Mouse (Mus musculus) T-helper 2 cell (primary cell): Measurements from ENCODE around the gene Hyal3.

ENCODE experiments used
- in situ Hi-C: fragments of 300-600 bp; cut with MboI, MseI; formaldehyde crosslinking; loops from one replicate; pipeline ENCODE4 v1.15.1; 2025; ENCODE audit warnings: high pct_unique_total_duplicates

Hyal3 gene

DNA sequence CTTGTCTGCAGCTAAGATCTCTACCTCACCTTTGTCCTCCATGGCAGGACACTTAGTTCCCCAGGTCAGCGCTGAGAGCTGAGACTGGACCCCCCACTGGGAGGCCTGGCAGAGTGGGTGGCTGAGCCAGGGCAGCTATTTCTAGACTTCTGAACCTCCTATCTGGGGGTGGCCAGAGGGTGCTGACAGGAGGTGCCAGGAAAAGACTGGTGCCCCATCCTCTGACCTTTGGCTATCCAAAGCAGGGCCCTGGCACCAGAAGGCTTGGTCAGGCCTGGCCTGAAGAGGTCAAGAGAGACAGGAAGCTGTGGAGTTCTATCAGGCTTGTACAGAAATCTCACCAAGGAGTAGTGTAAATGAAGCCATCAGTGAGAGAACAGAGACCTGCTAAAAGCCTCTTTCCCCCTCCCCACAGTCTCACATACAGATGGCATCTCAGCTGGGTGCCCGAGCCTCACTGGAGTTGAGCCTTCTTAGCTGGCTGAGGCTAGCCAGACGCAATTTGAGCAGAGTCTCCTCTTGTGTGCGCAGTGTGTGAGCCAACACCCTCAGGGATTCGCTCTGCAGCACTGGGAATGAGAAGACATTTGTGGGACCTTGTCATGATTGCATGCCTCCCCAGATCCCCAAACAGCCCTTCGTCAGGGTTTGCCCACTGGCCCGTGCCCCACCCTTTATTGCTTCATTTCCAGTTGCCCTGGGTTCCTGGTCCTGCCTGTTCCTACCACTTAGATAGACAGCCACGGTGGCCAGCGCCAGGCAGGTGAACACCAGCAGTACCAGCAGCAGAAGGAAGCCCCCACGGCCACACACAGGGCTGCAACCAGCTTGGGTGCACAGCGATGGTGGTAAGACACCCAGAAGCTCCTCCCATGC lies 12.7 kb downstream of the Hyal3 start:
- in situ Hi-C loops, result no loop called here

DNA sequence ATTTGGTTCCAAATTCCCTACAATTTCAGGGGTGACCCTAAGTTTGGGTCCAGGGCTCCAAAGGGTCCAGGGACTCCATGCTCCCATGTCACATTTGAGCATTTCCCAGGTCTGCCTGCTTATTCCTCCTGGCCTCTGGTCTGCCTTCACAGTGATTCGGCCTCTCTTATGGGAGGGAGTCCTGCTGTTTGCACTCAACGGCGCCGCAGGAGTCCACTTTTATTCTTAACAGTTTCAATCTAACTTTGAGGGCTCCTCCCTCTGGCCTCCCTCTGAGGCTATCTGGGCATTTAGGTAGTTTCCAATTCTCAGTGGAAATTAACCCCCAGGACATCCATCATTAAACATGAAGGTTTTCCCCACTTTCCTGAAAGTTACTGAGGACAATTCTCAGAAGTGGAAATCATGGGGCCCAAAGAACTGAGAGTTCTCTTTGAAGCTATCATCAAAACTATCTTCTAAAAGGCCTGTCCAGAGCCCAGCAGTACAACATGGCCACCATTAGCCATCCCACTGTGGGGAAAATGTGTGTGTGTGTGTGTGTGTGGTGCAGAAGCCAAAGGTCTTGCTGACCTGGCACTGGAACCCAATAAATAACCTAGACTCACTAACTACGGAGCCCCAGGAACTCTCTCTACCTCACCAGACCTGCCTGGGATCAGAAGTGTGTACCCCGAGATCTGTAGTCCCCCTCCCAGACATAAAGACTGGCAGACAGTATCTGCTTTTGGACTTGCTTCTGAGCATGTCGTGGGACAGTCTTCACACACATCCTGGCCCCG lies 13.9 kb downstream of the Hyal3 start:
- in situ Hi-C loops, result no loop called here

DNA sequence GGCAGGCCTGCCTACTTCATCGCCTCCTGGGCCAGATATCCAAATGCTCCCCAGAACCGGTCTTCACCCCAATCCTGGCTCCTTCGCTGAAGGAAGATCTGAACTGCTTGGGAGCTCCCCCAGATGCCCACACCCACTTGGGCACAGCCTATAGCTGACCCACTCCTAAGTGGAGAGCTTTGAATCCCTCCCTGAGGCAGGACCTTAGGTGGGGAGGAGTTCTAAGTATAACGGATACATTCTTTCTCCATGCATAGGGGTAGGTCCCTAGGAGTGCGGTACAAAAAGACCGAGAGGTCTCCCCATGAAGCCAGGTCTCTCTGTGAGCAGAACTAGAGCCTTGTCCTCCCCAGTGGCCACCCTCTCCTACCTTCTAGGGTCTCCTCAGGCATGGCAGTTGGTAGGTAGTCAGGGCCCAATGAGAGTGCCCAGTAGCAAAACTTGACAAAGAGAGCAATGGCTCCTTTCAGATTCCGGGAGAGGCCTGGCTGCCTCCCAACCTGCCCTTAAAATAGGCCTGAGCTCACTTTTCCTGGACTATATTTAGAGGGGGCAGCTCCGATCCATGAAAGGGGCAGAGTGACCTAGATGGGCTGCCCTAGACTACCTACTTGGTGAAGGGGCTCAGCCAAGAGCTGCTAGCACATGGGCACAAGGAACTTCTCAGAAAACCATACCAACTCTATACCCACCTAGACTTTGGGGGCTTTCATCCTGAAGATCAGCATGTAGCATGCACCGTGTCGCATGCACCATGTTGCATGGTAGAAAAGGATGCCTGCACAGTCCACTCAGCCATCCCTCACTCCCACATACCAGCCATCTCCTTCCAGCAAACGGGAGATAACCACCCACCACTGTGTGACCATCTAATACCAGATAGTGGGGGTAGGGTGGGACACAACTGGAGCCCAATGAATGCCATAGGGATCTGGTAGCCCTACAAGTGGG lies 16.3 kb downstream of the Hyal3 start:
- in situ Hi-C loops, result no loop called here

DNA sequence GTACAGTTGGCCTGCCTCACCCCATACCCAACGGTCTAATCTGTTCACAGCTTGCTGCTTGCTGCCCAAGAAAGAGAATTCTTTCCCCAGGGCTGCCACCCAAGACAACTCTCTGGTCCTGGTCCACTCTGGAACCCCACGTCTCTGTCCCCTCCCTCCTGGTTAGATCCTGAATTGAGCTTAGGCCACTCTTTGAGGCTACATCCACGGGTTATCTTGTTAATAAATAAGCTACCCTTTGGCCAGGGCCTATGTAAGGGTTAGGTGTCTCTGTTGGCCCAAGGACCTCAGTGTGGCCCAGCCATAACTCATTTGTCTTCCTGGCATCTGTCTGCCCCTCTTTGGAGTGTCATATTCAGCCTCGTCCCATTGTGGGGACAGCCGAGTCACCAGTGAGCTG lies 17.8 kb downstream of the Hyal3 start:
- in situ Hi-C loops, result no loop called here

DNA sequence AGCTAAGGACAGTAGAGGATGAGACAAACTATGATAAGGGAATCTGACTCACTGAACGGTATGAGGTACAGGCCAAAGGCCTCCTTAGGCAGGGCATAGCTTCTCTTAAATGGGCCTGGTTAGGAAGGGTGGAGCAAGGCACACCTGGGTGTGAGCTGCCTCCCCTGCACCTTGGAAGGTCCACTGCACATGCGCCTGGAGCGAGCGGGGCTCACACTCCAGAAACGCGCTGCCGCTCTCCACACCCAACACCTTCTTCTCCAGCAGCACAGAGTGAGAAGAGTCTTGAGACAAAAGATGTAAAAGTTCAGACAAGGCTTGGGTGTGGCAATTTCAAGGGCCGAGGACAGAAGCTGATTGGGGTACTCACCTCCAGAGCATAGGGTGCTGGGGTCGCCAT lies 18.8 kb downstream of the Hyal3 start:
- in situ Hi-C loops, result no loop called here

DNA sequence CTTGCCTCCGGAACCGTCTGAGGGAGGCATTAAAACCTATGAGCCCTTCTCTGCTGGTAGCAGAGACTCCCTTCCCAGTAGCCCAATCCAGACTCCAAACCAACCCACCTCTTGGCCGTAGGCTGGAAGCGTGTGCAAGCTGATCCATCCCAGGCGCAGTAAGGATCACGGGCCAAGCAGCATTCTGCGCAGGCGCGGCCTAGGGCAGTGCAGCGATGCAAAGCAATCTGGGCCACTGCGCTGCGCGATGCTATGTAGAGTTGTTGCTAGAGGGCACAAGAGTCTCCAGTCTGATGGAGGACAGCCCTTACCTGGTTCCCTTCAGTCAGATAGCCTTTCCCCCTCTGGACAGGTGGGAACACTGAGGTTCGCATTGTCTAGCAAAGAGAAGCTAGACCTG lies 19.2 kb downstream of the Hyal3 start:
- in situ Hi-C loops, result no loop called here

DNA sequence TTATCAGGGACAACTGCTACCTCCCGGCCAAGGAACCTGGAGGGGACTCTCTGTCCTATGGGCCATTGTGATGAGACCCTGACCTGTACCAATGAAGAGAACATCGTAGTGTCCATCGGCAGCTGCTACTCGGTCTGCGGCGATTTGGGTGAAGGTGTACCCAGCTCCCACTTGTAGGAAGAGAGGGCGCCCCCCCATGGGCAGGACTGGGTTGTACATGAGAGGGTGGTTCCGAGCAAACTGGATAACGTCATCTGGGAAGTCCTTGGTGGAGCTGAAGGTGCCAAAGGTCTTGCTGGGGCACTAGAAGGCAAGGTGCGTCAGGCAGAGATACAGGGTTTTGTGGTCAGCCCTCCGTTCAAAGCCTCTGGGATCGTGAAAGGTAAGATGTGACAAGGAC lies 20.1 kb downstream of the Hyal3 start:
- in situ Hi-C loops, result no loop called here

DNA sequence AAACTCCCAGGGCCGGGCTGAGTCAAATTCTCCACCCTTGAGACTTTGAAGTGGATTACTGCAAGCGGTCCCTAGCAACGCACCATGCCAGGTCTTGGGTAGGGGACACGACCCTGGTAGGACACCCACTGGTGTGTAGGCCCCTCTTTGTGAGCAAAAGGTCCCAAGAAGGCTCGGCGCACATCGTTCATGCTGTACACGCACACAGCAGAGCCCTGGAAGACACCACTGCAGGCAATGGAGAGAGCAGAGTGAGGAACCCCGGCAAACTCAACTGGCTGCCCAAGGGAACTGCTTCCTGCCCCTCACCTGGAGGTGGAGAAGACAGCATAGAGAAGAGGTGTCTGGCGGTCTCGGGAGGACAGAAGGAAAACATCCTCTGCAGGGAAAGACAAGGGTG lies 20.7 kb downstream of the Hyal3 start:
- in situ Hi-C loops, result no loop called here

DNA sequence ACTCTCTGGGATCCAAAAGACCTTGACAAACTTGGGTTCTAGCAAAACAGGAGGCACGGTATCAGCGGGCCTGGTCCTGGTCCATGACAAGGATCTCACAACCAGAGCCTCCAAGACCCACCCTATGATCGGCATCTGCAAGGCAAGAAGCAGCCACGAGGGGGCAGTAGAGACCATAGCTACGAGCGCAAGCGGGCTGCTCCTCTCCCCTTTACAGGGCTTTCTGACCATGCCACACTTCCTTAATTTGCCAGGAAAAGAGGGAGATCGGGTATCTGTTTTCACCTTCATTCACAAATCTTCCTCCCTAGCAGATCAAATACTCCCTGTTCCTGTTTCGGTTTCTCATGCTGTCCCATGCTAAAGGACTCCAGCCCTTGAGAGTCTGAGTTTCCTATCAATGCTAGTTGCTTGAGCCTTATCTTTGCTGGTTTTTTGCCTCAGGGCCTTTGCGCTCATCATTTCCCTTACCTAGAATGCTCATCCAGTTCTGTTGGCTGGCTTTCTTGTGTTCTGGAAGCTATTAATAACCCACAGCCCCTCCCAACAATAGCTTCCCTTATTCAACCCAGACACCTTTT lies 21.5 kb downstream of the Hyal3 start:
- in situ Hi-C loops, result no loop called here

DNA sequence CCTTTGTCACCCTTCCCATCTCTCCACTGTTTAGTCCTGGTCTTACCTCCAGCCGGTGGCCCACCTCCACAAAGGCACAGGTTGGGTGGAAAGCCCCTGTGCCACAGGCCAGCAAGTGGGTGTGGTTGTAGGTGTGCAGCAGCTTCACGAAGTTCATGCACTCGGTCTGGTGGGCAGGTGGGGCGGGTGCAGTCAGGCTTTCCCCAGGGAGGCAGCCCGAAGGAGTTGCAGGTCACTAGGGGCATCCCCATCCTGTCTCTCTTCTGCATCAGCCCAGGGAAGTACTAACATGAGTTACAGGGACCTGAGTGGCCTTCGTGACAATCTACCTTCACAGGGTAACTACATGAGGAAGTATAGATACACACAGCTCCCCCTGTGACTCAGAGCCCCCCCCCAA lies 22.6 kb downstream of the Hyal3 start:
- in situ Hi-C loops, result no loop called here

DNA sequence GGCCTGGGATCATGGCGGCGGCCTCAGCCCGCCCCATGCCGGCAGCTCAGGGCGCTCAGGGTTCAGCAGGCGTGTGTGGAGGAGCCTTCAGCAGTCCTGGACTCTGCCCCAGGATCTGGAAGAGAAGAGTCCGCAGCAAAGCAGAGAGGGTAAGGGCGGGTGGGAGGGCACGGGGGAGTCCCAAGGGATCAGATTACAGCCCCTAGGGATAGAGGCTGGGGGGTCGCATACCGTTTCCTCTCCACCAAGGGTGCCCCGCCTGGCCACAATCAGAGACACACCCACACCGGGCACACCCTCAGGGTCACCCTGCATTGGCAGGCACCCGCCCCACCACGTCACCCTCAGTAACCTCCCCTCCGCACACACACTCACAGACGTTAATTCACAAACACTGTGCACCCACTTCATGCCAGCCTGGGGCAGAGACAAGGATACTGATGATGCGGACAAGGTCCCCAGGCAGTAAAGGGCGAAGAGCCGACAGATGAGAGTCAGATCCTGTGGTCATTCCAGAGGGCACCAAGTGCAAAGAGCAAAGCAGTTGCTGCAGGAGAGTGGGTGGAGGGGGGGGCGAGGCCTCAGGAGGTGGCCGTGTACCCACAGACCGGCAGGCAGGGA lies 24.5 kb downstream of the Hyal3 start:
- in situ Hi-C loops, result loop anchor here (5.0 kb wide), 2 partner anchors 37 to 72 kb away; partner anchors contain the start of gene Gnat1

DNA sequence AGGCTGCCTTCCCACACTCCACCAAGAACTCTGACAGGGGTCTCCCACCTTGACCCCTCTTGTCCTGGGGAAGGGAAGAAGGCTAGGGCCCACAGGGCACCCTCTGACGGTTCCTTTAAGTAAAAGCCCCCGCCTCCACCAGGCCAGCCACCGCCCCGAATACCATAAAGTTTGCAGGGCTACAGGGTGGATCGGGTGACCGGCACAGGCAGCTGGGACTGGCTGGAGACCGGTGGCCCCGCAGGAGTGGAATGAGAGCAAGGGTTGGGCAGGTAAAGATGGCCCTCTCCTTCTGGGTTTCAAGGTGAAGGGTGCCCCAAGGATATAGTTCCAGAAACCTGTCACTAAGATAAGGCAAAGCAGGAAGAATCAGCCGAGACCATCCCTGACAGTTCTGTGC lies 26.0 kb downstream of the Hyal3 start:
- in situ Hi-C loops, result loop anchor here (5.0 kb wide), 2 partner anchors 36 to 71 kb away; partner anchors contain the start of gene Gnat1

DNA sequence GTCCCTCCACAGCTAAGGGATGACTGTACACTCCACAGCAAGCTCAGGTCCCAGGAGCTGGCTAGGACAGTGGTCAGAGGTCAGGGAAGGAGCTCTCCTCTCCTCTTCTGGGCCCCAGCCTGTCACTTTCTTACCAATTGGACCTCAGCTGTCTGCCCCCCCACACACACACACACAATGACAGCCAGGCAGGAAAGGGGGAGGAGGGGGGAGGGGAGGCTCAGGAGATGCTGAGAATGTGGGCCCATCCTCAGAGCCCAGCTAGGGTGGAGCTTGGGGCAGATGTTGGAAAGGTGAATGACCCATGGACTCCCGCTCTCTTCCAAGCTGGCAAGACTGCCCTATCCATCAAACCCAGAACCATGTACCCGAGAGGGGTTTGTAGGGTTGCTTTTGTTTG lies 26.4 kb downstream of the Hyal3 start:
- in situ Hi-C loops, result loop anchor here (5.0 kb wide), 2 partner anchors 35 to 70 kb away; partner anchors contain the start of gene Gnat1

DNA sequence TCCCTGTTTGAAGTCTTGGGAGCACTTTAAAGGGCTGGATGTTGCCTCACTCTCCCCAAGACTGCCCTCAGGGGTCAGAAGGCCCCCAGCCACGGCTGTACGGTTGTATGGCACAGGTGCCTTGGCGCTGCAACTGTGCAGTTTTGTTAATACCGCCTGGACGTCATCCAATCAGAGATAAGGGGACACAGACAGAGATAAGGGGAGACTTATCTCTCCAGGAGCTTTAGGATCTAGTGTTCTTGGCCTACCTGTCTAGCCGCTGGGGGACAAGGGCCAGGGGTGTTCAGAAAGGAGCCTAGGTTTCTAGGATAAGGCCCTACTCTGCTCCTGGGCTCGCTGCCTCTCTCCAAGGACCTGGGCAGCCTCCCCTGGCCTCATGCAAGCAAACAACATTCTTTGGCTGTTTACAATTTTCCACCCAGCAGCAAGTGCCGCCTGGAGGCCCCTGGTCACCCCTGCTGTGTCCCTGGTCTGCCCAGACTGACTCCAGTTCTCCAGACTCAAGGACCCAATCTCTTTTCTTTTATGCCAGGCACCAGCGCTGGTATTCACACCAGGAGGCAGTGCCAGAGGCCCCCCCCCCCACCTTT lies 27.1 kb downstream of the Hyal3 start:
- in situ Hi-C loops, result loop anchor here (5.0 kb wide), 2 partner anchors 35 to 70 kb away; partner anchors contain the start of gene Gnat1

DNA sequence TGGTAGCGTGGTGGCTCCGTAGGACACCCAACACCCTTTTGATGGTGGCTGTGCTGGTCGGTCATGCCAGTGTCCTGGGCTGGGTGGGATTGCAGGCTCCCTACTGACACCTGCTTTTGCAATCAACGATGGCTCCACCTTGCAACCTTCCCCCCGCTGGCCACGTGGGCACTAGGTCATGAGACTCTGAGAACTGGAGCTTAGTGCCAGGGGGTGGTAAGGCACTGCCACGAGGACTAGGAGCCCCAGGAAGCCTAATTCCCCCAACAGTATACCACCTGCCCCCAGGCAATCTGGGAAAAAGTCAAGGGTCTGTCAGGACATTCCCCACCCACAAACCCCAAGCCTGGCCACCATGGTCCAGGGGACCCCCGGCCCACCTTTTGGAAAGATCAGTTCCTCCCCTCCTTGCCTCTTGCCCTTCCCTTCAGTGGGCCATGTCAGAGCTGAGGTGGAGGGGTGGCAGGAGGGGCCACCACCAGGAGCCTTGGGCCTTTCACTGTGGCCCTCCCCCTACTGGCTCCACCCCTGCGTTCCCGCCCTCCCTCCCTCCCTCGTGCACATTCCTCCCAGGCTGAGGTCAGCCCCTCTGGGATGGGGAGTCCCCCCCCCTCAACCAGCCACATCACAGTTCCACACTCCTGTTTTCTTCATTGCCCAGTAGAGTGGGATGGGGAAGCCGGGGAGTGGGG lies 28.3 kb downstream of the Hyal3 start, which contains the start of gene Sema3b:
Gene Sema3b, minus strand, starts transcription at position 489 of the 692 bp plus-strand sequence.
- in situ Hi-C loops, result loop anchor here (5.0 kb wide), 2 partner anchors 33 to 68 kb away; partner anchors contain the start of gene Gnat1

DNA sequence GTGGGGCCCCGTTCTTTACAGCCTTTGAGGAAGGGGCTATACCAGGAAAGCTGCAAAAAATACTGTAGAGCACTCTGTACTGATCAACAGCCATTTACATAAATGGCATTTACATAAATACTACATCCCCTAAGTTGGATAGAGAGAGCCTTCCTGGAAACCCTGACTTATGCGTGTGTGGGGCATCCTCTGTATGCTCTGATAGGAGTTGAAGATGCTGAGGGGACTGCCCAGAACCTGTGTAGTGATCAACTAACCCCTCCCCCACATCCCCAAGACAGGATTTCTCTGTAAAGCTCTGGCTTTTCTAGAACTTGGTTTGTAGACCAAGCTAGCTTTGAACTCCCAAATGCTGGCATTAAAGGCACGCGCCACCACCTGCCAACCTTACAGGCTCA lies 28.8 kb downstream of the Hyal3 start:
- in situ Hi-C loops, result loop anchor here (5.0 kb wide), 2 partner anchors 33 to 68 kb away; partner anchors contain the start of gene Gnat1

DNA sequence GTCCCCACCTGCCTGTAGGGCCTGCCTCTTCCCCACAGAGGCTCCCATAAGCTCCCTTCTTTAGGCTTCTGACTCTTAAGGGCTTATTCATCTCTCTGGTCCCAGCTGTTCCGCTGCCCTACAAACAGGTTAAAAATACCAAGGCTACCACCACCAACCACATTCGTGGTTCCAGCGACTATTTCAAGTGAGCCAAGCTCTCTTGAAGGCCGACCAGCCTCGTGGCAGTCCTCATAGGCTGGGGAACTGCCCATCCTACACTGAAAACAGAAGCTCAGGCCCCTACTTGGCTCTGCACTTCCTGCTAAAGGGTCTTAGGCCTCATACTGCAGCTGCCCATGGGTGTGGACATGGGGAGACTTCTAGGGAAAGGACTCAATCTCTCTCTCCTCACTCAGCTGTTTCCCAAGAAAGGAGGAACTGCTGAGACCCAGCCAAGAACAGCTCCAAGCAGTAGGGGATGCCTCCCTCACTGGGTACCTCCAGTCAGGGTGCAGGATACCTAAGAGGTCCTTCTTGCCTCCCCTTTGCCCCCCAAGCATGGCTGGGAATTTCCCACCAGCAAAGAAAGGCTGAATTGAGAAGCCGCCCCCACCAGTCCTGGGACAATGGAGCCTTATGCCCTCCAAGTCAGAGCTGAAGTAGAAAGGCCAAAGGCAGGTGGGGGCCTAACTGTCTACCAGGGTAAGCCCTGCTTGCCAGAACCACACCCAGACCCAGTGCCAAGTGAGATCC lies 31.0 kb downstream of the Hyal3 start:
- in situ Hi-C loops, result no loop called here

DNA sequence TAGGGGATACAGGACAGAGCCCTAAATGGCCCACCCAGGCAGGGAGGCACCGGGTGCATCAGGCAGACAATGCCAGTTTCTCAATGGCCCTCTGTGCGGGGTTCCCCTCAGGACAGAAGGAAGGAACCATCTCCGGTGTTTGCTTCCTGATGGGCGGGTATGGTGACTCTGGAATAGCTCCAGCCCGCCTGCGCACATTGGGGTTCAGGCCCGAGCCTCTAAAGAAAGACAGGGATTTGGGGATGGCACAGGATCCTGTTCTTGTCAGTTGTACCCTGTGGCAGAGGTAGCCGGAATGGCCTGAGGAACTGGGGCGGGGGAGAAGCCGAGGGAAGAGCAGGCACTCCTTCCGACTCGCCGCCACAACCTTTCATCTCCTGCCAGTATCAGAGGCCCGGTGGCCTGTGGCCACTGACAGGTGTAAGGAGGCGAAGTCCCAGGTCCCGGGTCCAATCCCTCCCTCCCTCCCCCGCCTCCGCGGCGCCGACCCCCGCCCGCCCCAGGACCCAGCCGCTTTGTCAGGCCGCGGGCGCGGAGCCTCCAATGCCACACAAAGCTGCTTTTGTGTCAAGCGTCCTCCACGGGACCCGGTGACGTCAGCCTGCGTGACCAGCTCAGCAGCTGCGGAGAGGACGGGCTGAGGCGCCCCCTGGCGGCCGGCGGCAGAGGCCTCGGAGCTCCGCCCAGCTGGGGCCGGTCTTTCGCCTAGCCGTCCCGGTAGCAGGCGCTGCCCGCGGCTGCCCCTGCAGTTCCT lies 31.8 kb downstream of the Hyal3 start:
- in situ Hi-C loops, result no loop called here
